Mouse (Mus musculus) bone marrow macrophage, adult 2 months (primary cell): ENCODE measurements around the gene C1ql1. TPM values are rescaled to one million over a fixed set of nuclear protein-coding genes. Genes with fewer than 3 reads are reported as not detected.
A peak's percentile ranks its signal among the peaks of the same experiment; 100 is the strongest.

ENCODE experiments used
- H3K27ac ChIP-seq: 2 replicates; pipeline ENCODE4 v1.5.1; 2012; ENCODE audit warnings: low read depth, low read length; ENCODE audit not compliant: insufficient read depth
- H3K4me1 ChIP-seq: 2 replicates; pipeline ENCODE4 v1.6.1; 2012; ENCODE audit warnings: low read length; ENCODE audit not compliant: control insufficient read depth, insufficient read depth
- H3K4me3 ChIP-seq: 2 replicates; pipeline ENCODE4 v1.5.1; 2012; ENCODE audit warnings: mild to moderate bottlenecking, low read length, moderate library complexity; ENCODE audit not compliant: insufficient read depth
- CTCF ChIP-seq: IDR thresholded peaks from 2 replicates; pipeline ENCODE4 v1.5.1; 2012; ENCODE audit warnings: low read depth, mild to moderate bottlenecking, low read length, moderate library complexity
- POLR2A ChIP-seq: IDR thresholded peaks from 2 replicates; pipeline ENCODE4 v1.6.1; 2012; ENCODE audit warnings: mild to moderate bottlenecking, low read depth, low read length, borderline replicate concordance
- polyA plus RNA-seq: library from polyadenylated mRNA; stranded (reverse); fragments of >200 nt; gene quantifications from 2 replicates; pipeline ENCODE4 v1.2.4, GENCODE M21; 2012; ENCODE audit not compliant: missing spikeins, insufficient read depth, insufficient read length

The C1ql1 gene
- polyA plus RNA-seq, 1 experiment: not detected

GRCm38 (mm10) chr11:102941236-102941635, 5.3 kb downstream of the C1ql1 start:
- TF ChIP-seq CTCF: no peak
- TF ChIP-seq POLR2A: no peak
- no peaks in the 10 kb centered on the region for H3K4me1 ChIP-seq
- no peak overlapping the region for H3K27ac ChIP-seq
- H3K4me3 ChIP-seq: no peak overlapping the region

GRCm38 (mm10) chr11:102939024-102939675, 7.3 kb downstream of the C1ql1 start:
- no peak overlapping the region for H3K4me3 ChIP-seq
- no peak overlapping the region for H3K27ac ChIP-seq
- no peaks in the 10 kb centered on the region for H3K4me1 ChIP-seq
- no peak for TF ChIP-seq POLR2A

GRCm38 (mm10) chr11:102937529-102938182, 8.8 kb downstream of the C1ql1 start:
- TF ChIP-seq CTCF: no peak
- no peak for TF ChIP-seq POLR2A
- H3K4me1 ChIP-seq: no peaks in the 10 kb centered on the region
- H3K4me3 ChIP-seq: no peak overlapping the region
- H3K27ac ChIP-seq: no peak overlapping the region

GRCm38 (mm10) chr11:102936272-102936671, 10.2 kb downstream of the C1ql1 start:
- H3K4me1 ChIP-seq: no peaks in the 10 kb centered on the region
- TF ChIP-seq POLR2A (no peak), CTCF (no peak)
- no peak overlapping the region for H3K27ac ChIP-seq
- no peak overlapping the region for H3K4me3 ChIP-seq

- H3K27ac ChIP-seq: no peak overlapping the region
- TF ChIP-seq CTCF (no peak), POLR2A (no peak)
- no peak overlapping the region for H3K4me3 ChIP-seq
- no peaks in the 10 kb centered on the region for H3K4me1 ChIP-seq
Measured at GRCm38 (mm10) chr11:102930672-102931071, 15.8 kb downstream of the C1ql1 start.

GRCm38 (mm10) chr11:102925351-102925717, 21.2 kb downstream of the C1ql1 start:
- peak overlapping the region; percentile 60 for H3K27ac ChIP-seq
- H3K4me1 ChIP-seq: peaks cover 20% of the 10 kb centered on the region
- peak overlapping the region; percentile 90 for H3K4me3 ChIP-seq
- no peak for TF ChIP-seq CTCF
- TF ChIP-seq POLR2A: no peak

- Histone ChIP-seq H3K27ac (peak within 1 kb of the TSS; percentile 60), H3K4me3 (peak within 1 kb of the TSS; percentile 90)
- TF ChIP-seq CTCF (no peak), POLR2A (no peak)
Measured at GRCm38 (mm10) chr11:102924557-102925350, 21.7 kb downstream of the C1ql1 start, which contains the start of gene Kif18b. Kif18b (minus strand) TSS chr11:102925124.

GRCm38 (mm10) chr11:102921491-102921890, 25.0 kb downstream of the C1ql1 start:
- Histone ChIP-seq H3K4me3 (no peak overlapping the region), H3K4me1 (peaks cover 22% of the 10 kb centered on the region), H3K27ac (no peak overlapping the region)
- TF ChIP-seq POLR2A (no peak), CTCF (no peak)

More at GRCm38 (mm10) chr11:102924557-102925350, 21.7 kb downstream of the C1ql1 start, which contains the start of gene Kif18b:
- peaks cover 20% of the 10 kb centered on the region for H3K4me1 ChIP-seq

- Histone ChIP-seq H3K27ac (no peak overlapping the region), H3K4me3 (no peak overlapping the region), H3K4me1 (peaks cover 21% of the 10 kb centered on the region)
- TF ChIP-seq POLR2A: no peak
- TF ChIP-seq CTCF: no peak
Measured at GRCm38 (mm10) chr11:102918077-102918476, 28.4 kb downstream of the C1ql1 start.

- TF ChIP-seq CTCF: no peak
- TF ChIP-seq POLR2A: no peak
- Histone ChIP-seq H3K27ac (no peak overlapping the region), H3K4me3 (no peak overlapping the region), H3K4me1 (0 out of 2 replicates have a peak, but pooled peaks cover 2% of the 10 kb centered on the region)
Measured at GRCm38 (mm10) chr11:102915380-102915779, 31.1 kb downstream of the C1ql1 start.
